Mouse (Mus musculus): Measurements from ENCODE around the gene Dnajb13.

The Dnajb13 gene

DNA sequence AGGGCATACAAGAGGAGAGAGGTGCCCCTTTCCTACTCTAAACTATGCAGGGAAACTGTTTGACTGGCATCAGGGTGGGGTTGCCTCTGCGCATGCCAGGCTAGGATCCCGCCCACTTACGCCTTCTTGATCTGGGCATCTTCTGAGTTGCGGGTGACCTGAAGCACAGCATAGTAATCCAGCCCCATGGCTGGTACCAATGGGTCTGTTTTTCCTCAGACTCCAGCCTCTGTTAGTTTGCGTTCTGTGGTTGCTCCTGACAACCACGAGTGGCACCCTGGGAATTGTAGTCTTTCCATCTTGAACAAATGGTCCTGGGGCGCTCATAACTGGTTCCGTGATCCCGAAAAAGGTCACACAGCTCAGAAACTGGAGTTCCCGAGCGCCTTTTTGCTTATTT is at the start of gene Dnajb13:
Gene Dnajb13 (minus strand): TSS at position 388 of the 400 bp plus-strand sequence.
- DNase-seq, result no peak

DNA sequence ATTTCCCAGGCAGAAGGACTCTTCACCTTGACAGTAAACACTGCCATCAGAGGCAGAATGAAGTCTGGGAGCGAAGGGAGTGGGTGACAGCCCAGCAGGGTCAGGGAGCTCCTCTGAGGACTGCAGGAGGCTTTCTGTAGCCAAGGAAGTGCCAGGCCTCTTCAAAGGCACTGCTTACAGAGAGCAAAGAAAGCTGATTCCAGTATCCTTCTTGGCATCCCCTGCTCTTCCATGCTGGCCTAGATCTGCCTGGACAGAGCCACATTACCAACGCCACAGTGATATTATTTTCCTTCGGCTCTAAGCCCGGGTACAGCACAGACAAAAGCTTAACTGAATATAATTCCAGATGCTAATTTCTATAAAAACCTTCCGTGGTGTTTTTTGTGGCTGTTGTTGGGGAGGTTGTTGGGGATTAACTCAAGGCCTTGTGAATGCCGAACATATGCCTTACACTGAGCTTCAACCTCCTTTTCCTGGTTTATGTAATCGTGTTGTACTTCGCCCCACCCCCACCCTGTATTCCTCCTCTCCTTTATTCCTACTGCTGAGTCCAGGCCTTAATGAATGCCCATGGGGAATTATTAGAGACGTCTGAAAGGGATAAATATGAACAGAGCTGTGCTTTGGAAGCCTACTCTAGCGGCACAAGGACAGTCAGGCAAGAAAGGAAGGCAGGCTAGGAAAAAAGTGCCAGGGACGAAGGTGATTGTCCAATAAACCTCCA is 47.3 kb upstream of the Dnajb13 start:
- no peak for DNase-seq

DNA sequence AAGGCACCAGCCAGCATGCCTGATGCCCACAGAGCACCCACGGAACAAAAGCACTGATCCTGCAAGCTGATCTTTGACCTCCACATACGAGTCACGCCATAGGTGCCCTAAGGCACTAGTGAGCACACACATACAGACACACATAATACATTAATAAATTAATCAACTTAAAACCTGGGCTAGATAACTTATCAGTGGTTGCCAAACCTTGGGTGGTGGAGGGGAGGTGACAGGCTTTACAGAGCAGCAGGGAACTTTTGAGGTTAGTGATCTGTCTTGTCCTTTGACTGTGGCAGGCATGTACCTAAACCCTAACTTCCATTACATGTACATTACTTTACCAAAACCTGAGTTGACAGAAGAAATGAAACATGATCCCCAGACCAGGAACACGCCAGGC is 44.6 kb upstream of the Dnajb13 start:
- no peak for DNase-seq

DNA sequence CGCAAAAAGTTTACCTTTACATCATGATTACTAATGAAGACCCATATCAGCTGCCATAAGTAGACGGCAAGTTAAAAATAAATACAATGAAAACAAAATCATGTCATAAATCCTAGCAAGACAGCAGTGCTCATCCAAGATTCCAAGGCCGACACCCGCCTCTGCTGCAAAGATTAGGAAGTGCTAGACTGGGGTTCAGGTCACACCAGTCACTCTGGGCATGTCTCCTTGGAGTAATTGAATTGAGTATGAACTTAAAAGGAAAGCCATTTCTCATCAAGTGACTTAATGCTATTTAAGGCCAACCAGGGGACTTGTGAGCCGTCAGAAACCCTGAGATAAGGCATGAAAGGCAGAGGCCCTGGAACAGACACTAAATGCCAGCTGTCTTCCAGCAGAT is 42.5 kb upstream of the Dnajb13 start:
- DNase-seq, result no peak

DNA sequence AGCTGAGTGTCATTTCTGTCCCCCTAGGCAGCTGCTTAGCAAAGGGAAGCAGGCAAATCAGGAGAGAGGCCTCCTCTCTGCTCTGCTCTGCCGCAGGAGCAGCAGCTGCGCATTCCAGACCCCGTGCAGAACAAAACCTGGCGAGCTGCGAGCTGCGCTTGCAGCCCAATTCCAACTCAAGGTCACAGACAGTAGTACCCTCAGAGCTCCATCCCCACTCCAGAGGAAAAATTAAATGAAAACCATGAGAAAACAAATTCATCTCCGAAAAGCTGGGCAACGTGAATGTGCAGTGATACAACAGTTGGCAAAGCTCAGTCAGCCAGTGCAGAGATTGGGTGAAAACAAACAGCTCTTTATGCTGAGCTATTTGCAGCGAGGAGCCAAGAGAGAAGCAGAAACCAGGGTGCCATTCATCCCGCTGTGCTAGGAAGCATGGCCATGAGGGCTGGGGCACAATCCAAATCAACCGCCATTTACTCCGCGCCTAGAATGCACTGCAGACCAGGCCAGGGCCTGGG is 40.7 kb upstream of the Dnajb13 start:
- DNase-seq, result no peak

DNA sequence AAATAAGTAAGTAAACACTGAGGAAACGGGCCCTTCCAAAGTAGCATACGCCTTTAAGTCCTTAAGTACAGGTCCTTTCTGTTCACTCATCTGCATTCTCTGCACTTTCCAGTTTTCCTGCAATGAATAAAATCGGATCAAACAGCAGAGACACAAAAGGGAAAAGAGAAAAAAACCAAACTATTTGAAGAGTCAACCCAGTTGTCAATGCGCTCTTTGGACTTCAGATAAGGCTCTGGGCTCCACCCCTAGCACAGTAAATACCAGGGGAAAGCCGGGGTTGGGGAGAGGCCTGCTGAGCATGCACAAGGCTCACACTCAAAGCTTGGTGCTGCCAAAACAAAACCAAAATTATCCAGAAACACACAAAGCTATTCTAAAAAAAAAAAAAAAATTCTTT is 40.2 kb upstream of the Dnajb13 start:
- no peak for DNase-seq

DNA sequence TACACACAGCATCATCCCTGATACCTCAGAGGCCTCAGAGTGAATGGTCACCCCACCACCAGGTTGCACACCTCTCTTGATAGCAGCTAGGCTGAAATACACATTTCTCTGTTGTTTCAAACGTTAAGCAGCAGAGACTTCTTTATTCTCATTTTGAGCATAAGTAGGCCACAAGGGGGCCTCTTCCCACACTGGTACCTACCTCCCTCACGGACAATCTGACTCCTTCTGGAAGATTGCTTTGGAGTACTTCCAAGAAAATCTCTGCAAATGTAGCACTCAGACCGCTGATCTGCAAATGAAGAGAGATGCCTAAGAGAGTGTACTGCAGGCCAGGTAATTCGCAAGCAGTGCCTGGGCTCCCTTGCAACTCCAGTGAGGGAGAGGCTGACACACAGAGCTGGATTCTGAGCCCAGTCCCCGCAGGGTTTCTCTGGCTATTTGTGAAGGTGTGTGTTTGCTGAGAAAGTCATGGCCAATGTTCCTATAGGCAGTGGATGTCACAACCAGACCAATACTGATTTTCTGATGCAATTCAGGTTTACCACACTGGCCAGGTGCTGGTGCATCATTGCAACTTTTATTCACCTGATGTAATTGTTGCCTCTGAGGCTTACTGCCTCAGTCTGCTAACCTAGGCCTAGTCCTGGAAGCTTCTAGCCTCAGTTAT is 35.7 kb upstream of the Dnajb13 start:
- DNase-seq, result peak; percentile 54

DNA sequence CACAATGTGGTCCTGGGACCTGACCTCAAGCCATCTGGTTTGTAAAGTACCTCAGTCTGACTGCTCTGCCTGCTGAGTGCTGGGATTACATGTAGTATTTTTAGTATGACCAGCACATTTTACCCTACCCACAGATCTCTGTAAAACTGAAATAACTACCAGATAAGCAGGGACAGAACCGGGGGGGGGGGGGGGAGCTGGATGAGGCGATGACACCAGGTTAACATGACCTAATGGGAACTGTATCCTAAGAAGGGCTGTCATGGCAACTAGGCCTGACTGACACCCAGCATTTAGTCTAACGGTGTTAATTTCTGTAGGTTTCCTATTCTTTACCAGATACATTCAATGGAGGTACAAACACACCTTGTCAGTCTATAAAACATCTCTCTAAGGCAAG is 35.0 kb upstream of the Dnajb13 start:
- DNase-seq, result no peak

DNA sequence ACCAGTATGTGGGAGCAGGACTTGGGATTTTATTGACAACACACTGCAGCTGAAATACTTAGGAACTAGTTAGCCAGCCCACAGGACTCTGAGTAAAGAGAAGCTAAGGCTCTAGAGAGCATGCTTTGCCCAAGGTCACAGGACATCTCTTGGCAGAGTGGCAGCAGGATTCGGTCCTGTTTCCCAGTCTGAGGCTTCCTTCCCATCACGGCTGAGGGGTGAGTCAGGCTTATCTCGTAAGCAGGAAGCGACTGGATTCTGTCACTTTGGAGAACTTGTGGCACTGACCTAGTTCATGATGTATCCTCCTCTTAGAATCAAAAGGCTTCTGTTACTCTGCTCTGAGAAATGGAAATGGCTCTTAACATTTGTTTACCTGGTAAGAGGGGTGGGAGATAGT is 32.9 kb upstream of the Dnajb13 start:
- DNase-seq, result no peak

DNA sequence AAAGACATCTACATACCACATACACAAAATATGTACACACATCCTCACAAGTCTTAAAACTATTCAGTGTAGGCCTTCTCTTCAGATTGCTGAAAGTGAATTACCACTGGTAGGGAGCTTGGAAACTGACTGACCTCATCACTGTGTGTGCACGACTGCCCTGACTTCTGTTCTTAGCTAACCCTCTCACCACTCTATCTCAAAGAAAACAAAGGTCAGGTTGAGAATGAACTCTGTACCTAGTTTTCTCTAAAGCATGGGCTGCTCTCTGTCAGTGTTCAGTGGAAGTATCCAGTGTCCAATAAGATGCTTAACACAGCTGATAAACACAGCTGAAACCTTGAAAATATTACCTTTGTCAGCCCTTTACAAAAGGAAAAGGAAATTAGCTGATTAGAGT is 29.7 kb upstream of the Dnajb13 start:
- no peak for DNase-seq

DNA sequence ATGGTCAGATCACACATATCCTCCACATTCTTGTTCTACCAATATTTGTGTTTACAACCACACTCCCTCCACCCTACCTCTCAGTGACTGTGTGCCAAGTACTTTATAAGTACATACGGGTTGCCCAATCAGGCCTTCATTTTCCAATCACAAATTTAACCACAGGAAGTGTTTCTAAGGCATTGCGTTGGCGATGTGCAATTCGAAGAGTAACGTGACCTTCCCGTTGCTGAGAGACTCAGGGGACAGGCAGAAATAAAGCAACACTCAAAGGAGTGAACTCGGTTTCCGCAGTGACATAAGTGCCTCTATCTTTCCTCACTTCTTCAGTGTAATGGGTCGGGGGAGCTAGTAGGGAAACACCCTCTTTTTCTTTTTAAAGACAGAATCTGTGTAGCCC is 24.8 kb upstream of the Dnajb13 start:
- DNase-seq, result no peak

DNA sequence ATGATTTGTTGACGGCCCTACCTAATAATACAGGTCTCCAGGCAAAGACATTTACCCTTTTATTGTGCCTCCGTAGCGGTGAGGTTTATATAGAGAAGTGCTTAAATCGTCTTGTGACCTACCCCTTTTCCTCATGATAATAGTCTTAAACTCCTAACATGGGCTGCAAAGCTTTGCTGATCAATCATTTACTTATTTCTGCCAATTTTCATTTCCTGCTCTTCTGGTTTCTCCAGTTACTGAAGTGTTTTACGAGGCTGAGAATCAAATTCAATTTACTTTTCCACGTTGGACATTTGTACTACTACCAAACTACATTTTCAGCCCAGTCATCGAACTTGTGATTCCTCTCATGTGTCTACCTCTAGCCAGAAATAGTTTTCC is 22.8 kb upstream of the Dnajb13 start:
- no peak for DNase-seq

DNA sequence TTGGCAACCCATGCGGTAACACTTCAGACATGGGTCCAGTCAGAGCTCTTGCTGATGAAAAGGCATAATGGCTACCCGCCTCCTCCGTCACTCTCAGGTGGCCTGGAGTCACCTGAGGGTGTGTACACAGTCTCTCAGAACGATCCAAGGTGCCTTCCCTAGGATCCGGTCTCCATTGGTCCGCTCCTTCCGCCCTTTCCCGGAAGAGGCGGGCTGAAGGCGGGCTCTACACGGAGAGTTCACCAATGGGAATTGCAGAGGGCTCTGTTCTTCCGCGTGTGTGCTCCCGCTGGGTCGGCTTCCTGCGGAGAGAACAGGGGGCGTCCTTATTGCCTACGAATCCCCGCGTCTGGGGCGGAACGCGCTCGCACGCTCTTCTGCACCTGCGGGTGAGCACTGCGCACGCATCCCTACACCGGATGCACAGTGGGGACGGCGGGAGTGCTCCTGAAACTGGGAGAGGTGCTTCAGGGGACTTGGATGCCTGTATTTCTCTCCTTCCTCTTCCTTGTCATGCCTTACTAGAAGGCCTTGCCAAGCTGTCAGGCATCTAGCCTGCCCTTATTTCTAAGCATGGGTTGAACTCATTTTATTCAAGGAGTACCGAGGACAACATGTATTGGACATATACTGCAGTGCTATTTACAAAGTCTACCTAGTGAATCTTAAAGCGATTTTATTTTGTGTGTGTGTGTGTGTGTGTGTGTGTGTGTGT is 22.2 kb upstream of the Dnajb13 start, which contains the start of gene Coa4:
Gene Coa4 (plus strand): TSS at position 268 of the 715 bp plus-strand sequence.
- DNase-seq, result peak; percentile 91

DNA sequence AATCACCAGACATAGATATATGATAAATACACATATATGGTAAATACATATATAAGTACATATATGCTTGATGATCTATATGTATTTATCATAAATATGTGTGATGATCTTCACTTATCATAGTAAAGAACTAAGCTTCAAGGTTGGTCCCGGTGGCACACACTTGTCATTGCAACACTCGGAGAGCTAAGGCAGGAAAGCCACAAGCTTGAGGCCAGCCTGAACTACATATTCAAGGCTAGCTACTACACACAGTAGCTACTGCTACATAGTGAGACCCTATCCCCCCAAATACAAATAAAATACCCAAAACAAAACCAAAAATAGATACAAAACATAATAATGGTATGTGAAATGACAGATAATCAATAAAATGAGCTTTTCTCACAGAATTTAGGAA is 21.1 kb upstream of the Dnajb13 start:
- no peak for DNase-seq

DNA sequence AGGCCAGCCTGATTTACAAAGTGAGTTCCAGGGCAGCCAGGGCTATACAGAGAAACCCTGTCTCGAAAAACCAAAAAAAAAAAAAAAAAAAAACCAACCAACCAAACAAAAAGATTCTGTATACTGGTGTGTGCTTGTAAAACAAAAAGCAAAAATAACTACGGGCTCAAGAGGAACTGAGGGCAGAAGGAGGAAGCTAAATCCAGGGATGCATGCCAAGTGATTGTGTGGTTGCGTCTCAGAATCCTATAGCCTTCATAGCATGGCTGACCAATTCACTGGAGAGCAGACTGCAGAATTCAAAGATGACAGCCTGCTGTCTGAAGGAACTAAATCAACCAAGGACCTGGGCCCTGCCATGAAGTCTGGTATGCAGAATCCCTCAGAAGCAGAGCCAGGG is 19.5 kb upstream of the Dnajb13 start:
- no peak for DNase-seq

DNA sequence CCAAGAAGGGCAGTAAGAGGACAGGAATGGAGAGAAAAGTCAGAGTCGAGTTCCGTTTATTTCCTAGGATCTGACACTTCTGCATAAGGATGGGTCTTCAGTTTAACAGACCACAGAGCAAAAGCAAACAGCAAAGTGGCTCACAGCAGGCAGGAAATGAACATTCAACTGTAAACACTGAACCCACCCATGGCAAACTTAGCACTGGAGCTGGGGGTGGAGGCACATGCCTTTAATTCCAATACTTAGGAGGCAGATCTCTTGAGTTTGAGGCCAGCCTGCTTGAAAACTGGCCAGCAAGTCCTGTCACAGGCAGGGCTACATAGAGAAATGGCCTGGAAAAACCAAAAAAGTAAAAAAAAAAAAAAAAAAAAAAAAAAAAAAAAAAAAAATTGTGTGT is 18.7 kb upstream of the Dnajb13 start:
- peak; percentile 44 for DNase-seq

DNA sequence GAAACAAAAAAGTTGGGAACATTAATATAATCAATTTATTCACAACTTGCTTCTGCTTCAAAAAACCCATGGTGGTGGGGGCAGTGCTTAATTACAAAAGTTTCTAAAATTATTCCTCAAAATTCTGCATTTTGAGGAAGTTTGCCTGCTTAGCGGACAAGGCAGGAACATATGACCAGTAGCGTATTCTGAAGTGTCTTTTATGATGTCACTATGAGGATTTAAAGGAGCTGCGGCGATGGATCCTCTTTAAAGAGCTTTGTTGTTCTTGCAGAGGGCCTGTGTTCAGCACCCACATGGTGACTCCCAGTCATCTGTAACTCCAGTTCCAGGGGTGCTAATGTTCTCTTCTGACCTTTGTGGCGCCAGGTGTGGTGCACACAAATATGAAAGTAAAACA is 16.0 kb upstream of the Dnajb13 start:
- DNase-seq, result no peak

DNA sequence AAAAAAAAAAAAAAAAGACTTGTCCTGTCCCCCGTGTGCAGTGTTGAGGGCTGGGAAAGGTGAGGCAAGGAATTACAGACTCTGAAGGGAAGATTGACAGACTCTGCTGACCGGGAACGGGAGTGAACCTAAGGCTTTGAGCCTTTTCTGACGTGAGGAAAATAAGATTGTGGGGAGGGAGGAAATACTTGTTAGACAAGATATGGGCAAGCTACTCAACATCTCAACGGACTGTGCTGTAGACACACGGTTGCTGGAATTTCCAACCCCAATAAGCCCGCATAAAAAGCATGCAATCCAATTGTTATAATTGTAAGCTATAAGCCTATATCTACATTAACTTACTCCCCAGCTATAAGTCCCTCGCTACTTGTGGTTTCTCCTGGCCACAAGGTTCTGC is 9.9 kb upstream of the Dnajb13 start:
- no peak for DNase-seq

DNA sequence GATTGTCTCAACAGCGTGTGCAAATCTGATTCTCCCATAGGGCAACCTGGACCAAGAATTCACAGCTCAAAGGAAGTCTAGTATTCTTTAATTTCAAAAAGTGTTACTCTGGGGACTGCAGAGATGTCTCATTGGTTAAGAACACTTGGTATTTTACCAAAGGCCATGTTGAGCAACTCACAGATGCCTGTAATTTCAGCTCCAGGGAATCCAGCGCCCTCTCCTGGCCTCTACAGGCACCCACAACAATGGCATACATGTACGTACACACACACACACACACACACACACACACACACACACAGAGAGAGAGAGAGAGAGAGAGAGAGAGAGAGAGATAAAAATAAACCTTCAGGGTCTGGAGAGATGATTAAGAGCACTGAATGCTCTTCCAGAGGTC is 7.5 kb upstream of the Dnajb13 start:
- no peak for DNase-seq

DNA sequence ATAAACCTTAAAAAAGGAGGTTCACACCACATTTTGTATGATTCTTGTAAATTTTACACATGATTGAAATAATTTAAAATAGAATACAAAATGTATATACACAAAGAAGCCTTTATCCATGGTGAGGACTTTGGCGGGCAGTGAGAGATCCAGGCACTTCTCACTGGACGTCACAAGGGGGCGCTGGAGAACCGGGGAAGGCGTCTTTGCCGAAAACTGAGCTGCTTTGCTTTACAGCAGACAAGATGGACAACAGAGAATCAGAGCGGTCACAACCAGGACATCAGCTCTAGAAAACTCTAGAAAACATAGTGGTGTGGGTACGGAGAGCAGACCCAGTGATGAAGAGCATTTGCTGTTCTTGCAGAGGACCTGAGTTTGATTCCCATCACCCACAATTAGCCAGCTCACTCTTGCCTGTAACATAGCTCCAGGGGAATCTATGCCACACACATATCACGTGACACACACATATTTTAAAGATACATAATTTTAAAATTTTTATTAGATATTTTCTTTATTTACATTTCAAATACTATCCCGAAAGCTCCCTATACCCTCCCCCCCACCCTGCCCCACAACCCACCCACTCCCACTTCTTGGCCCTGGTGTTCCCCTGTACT is 6.0 kb upstream of the Dnajb13 start:
- peak; percentile 90 for DNase-seq

DNA sequence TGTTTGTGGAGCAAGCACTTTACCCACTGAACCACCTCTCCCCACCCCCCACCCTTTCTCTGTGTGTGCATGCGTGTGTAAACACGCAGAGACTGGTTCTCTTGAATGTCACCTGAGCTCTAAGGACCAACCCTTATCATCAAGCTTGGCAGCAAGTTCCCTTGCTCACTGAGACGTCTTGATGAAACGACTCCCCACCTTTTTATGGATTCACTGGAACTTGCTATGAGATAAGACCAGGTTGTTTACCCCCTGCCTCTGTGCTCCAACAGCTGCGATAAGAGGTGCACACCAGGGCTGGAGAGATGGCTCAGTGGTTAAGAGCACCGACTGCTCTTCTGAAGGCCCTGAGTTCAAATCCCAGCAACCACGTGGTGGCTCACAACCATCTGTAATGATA is 5.4 kb upstream of the Dnajb13 start:
- no peak for DNase-seq

DNA sequence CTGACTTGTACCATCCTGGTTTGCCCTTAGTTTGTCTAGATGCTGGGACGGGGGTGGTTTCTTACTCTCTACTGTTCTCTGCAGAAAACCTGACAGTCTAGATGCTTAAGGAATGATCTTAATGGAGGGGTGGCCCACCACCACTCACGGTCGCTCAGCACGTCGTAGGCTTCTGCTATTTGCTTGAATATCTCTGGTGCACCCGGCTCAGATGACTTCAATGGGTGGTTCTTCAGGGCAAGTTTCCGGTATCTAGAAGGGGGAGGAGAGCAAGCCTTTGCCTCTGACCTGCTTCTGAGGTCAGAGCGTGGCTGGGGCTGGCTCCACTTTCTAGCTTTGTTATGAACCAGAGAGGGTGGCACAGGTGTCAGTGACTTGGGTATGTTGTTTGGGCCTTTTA is 3.2 kb downstream of the Dnajb13 start:
- no peak for DNase-seq

DNA sequence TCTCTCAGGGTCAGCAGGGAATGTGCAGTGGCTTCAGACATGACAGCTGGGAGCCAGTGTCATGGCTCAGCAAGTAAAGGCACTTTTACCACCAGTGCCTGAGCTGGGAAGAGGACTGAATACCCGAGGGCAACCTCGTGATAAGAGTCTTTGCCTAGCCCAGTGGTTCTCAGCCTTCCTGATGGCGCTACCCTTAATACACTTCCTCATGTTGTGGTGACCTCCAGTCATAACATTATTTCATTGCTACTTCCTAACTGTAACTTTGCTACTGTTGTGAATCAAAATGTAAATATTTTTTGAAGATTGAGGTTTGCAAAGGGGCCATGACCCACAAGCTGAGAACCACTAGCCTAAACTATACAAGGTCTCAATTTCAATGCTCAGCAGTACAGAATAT is 6.1 kb downstream of the Dnajb13 start:
- no peak for DNase-seq

DNA sequence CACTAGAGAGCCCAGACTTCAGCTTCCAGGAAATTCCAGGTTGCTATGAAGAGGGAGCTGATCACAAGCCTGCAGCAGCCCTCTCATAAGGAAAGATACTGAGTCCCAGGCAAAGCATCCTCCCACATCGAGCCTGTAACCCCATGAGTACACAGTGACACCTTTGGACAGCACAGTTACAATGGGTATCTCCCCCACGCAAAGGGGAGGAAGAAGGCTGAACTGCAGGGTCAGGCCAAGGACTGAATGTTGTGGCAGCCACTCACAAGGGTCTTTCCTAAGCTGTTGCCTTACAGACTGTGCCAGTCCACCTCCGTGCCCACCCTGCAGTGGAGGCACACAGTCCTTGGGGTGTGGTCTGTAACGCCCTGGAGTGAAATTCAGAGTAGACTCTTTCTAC is 8.3 kb downstream of the Dnajb13 start:
- no peak for DNase-seq

All from lung, postnatal 10 days (tissue).